Mouse (Mus musculus) ES-E14 (cell line): ENCODE results near the gene Ranbp2.

Source experiments
- HCFC1 ChIP-seq: IDR thresholded peaks from 2 replicates; pipeline ENCODE4 v1.6.1; 2012; ENCODE audit warnings: low read length, inconsistent platforms, borderline replicate concordance; ENCODE audit not compliant: insufficient read depth
- ZNF384 ChIP-seq: IDR thresholded peaks from 2 replicates; pipeline ENCODE4 v1.6.1; 2012; ENCODE audit warnings: low read depth, low read length, inconsistent platforms

DNA sequence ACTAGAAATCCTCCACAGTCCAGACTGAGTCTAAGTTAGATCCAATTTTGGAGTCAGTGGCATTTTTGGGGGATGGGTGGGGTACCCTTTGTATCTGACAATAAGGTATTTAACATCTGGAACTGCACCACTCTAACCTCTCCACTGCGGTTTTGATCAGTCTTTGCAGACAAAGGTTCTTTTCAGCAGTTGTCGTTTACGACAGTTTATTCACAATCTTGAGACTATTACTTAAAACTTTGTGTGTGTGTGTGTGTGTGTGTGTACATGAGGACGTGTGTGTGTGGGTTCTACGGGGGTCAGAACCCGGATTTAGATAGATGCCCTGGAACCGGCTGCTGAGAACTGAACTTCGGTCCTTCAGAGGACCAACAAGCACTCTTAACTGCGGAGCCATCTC is 870 bp upstream of the Ranbp2 start:
- TF ChIP-seq ZNF384 (no peak), HCFC1 (no peak)
